Mouse (Mus musculus): ENCODE measurements around the gene Gm21885.

Gm21885 gene

DNA sequence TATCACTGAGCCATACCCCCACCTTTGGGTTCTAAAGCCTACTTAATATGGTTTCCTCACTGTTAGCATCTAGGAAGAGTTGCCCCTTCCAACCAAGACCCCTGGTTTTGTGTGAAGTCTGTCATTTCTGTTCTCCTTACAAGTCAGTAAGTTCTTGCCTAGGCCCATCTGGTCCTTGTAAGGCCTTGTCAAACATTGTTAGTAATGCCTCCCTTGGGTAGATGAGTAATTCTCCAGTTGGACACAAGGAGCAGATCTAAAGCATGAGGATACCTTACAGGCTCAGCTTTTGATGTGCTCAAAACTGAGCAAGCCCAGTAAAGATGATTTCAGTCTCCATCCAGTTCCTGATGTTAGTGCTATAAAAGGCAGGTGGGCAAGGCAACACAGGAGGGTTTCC is 12.9 kb upstream of the Gm21885 start:
- no peak for DNase-seq (ENCODE audit: low spot score in 2 of 2)

DNA sequence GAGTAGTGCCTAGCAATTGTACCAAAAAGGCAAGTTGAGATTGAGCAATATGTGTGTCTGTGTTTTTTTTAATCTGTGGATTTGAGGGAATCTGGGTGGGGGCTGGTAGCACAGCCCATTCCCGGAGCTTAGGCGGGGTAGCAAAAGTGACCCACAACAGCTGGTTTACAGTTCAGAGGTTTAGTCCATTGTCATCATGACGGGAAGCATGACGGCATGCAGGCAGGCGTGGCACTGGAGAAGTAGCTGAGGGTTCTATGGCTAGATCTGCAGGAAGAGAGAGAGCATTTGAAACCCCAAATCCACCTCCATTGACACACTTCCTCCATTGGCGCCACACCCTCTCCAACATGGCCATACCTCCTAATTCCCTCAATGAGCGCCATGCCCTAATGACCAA is 11.8 kb upstream of the Gm21885 start:
- DNase-seq (ENCODE audit: low spot score in 2 of 2) = no peak

DNA sequence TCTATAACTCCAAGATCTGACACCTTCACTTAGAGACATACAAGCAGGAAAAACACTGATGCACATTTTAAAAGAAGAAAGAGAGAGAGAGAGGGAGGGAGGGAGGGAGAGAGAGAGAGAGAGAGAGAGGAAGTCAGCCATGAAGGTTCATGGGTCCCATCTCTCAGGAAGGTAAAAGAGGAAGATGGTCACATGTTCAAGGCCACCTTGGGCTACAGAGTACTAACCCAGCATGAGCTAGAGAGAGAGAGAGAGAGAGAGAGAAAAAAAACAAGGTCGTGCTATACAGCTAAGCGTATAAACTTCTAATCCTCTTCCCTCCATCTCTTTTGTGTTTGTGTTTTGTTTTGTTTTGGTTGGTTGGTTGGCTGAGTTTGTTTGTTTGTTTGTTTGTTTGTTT is 10.7 kb upstream of the Gm21885 start:
- no peak for DNase-seq (ENCODE audit: low spot score in 2 of 2)

DNA sequence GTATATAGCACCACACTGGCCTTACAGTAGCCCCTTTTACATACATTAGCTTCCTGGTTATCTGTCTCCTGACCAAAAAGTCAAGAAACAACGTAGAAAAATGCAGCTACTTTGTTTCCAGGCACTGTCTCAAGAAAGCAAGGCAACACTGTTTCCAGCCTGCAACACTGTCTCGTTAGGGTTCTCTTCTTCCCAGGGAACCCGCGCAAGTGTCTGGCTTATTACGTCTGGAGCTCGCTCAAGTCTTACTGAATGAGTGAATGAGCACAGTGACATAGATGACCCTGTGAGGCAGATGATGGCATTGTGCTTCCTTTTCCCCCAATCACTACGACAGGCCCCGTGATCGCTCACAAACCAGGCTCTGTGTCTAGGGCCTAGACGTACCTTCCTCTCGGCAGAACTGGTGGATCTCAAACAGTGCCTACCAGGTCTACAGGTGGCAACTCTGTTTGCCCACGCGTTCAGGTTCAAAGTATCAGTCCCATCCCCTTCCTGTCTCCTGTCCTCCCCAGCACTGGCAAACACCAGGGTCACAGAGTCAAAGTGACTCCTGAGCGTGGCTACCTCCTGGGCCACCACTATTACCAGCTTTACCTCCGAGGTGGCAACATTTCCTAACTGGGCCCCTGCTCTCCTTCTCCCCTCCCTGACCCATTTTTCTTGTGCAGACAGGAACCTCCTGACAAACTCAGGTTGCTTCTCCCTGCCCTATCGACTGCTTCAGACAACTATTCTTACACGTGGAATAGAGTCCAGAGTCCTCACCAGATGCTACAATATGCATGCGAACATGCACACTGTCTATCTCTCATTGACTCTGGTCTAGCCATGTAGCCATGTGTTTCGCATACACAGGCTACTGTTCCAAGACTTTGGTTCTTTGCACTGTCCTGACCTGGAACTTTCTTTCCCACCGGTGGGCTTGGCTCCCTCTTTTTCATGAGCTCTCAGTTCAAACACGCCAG is 8.4 kb upstream of the Gm21885 start:
- no peak for DNase-seq (ENCODE audit: low spot score in 2 of 2)

DNA sequence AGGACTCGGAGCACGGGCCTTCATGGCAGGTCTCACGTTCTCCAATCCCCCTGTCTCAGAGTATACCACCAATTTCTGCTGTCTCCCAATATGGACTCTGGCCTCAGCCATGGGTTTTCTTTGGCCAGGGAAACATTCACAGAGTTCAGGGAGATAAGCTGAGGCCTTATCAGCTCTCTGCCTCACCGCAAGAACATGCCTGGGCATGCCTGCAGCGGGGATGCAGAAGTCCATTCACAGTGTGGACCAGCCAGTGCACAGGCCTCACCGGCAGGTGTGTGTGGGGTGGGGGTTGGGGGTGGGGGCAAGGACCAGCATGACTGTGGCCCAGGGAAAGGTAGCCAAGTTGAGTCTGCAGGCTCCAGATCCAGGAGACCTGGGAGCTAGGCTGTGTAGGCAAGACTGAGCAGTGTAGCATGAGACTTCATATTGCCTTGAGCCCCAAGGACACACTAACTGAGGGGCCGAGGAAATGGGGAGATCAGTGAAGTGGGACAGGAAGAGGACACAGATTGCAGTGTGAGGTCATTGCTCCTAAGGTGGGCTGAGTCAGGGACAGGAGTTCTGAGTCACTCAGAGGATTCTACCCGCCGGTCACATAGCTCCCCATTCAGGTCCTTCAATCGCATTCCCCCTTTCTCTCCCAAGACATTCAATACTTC is 7.3 kb upstream of the Gm21885 start:
- no peak for DNase-seq (ENCODE audit: low spot score in 2 of 2)

DNA sequence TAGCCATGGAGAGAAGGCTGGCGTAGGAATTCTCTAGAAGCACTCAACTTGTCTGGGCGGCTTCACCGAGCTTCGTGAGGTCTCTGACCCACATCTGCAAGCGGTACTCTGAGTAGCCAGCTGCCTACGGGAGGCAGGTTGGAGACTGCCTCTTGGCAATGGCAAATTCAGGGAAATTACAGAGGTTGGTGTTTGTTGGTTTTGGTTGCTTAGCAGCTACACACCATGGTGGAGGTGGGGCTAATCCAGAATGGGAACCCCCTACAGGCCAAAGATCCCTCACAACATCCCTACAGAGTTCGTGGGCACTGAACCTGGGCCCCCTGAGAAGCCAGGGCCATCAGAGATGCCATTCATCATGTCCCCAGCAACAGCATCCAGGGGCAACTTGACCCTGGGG is 6.4 kb upstream of the Gm21885 start:
- no peak for DNase-seq (ENCODE audit: low spot score in 2 of 2)

DNA sequence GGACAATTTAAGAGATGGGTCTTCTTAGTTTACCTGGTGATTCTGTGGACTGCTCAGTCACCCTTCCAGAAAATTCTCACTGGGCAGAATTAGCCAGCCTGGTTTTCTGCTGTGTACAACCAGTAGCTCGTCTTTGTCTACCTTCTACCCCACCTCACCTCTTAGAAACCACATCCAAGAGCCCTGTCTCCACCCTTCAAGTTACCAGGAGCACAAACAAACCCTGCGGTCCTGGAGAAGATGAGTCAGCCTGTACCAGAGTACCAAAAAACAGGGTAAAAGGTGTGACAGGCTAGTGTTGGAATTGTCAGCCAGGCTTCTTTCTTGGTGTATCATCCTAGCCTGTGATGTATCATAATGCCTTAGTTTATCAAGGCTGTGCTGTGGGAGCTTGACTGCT is 6.0 kb upstream of the Gm21885 start:
- DNase-seq (ENCODE audit: low spot score in 2 of 2) = no peak

DNA sequence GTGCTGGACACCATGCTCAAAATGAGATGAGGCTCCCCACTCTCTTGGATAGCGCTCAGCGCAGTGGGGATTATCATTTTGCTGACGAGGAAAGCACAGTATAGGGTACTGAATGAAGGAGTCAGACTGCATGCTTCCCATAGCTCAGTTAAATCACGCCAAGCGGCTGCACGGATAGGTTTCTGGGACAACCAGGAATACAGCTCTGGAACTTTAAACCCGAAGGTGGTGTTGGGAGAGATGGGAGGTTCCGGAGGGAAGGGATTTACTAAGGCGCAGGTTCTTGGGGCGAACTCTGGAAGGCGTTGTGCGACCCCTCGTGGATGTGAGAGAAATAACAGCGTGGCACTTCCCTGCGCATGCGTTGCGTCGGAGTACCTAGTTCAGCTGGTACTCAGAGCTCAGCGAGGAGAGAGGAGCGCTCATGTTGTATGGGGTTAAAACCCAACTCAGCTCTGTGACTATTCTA is 4.8 kb upstream of the Gm21885 start:
- DNase-seq (ENCODE audit: low spot score in 2 of 2) = peak; percentile 81 to 94

DNA sequence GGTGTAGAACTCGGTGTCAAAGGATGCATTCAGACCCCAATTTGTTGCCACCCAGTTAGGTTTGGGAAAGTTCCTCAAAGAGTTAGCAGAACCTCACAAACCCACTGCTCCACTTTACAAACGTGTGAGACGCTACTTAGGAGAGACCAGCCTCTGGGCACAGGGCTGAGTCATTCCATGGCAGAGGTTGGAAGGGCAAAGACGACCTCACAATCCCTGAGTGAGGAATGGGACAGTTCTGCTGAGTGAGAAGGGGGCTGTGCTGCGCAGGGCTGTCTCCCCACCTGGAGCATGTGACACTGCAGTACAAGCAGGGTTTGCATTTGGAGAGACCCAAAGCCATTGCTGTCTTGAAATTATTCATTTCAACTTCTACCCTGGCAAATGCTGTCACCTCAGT is 618 bp downstream of the Gm21885 start:
- DNase-seq (ENCODE audit: low spot score in 2 of 2) = no peak

DNA sequence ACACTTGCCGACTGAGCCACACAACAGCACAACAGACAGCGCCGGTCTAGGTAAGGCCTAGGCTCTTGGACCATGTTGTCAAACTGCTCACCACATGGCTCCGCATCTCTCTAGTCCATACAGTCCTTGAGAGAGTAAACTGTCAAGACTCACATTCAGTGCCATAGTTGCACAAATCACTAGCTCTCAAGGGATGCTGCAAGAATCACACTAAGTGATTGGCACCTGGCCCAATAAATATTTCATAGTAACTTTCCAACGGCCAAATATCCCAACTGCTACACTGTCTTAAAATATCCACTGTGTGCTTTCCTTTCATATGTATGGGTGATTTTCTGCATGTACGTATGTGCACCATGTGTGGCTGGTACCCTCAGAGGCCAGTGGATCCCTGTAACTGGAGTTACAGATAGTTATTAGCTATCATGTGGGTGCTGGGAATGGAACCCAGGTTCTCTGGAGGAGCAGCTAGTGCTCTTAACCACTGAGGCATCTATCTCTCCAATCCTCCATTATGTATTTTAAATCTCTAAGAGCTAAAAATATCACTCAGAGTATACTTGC is 1.9 kb downstream of the Gm21885 start:
- DNase-seq (ENCODE audit: low spot score in 2 of 2) = no peak

DNA sequence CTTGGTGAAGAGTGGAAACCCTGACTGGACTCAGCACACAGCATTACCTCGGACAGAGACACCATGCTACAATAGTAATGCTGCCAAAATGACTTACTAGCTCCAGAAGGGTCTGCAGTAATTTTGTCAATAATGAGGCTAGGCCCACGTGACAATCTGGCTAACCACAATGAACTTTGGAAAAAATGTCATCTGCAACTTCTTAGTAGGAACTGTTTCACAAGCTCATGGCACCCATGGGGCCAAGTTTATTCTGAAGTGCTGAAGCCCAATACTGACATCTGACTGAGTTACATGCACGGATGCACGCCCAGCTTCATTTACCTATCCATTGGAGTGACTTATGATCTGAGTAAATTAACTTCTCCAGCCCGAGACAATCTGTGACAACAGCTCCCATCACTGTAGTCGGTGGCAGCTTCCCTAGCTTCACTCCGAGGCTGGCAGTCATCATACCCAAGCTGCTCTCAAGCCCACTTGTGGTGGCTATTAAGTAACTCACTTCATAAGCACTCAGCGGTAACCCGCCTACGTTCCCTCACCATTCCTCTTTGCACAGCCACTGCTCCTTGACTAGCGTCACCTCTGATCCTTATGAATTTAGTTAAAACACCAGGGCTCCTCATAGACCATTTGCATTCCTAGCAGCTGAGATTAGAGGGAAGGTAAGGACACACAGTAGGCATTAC is 4.4 kb downstream of the Gm21885 start:
- DNase-seq (ENCODE audit: low spot score in 2 of 2) = no peak

DNA sequence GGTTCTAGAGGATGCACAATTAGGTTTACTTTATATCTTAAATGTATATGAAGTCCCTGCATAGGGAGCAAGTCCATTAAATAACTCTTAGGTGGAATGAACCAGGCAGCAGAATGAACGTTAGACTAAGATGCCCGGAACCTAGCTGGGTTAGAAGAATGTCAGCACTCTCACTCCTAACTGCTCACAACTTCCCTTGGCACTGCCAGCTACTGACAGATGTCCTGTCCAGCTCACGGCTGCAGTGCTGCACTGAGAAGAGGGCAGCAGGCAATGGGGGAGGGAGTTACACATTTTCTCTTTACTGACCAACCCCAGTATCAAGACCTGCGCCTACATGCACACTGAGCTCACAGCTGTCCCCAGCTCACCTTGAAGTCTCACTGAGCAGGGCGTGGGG is 5.4 kb downstream of the Gm21885 start:
- no peak for DNase-seq (ENCODE audit: low spot score in 2 of 2)

DNA sequence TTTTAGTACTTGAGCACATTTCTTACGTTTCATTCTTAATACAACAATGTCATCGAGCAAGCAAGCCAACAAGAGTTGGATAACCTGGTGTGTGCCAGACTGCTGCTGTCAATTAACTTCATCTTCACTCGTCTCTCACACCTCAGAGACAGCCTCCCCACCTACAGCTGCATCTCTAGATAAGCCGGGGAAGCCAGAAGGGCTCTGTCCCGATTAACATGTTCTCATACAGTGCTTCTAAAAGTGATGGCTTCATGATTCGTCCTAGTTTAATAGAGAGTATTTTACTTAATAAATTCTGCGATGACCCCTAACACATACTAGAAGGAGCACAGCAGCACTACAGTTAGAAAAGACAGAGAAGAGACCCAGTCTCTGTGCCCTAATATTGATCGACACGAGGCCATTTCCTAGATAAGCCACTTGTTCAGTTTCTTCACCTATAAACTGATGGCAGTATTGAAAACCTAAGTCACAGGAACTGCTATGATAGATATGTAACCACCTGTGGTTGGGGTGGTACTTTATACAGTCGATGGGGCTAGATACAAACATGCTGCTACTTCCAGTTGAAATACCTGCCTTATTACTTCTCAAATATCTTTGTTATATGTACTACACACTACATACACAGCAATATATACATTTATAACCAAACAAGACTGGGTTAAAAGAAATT is 8.5 kb downstream of the Gm21885 start:
- DNase-seq (ENCODE audit: low spot score in 2 of 2) = no peak

DNA sequence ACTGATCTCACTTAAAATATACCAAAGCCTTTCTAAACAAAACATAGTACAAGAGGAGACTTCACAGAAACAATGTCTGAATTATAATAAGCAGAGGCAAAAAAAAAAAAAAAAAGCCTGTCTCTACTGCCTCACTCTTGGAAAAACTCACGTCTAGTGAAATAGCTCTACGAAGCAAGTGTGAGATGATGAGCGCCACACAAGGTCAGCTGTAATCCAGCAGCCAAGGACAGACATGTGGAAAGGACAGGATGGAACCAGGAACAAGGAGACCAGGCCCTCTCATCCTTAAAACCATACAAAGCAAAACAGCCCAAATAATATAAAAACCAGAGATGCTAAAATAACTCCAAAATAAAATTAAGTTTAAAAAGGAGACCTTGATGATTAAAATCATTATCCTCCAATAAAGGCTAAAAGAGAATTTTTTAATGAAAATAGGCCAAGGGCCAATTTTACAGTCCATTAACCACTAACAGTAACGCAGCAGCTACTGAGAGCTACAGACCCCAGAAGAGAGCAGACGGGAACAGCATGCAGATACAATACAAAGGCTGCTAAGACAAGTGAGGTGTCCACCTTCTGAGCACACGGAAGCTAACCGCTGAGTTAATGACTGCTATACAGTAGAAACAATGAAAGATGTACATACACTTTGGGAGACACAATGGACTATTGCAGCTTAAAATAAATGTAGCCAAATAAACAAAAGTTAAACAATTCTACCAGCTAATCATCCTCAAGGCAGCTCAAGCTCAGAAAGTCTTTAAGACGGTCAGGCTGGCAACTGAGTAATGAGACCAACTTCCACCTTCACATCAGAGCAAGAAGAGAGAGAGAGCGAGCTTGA is 13.5 kb downstream of the Gm21885 start:
- DNase-seq (ENCODE audit: low spot score in 2 of 2) = no peak

DNA sequence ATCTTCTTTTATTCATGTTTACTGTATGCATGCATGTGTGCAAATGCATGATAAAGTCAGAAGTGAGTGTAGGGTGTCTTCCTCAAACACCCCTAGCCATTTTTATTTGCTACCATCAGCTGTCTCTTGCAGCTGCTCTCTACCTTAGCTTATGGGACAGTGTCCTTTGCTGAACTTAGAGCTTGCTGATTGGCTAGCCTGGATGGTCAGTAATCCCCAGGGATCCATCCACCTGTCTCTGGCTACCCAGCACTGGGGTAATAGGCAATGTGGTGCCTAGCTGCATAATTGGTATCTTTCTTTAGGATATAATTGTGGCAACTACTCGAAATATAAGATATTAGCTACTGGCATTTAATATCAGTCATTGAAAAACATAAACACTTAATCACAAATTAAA is 31.1 kb downstream of the Gm21885 start:
- no peak for DNase-seq (ENCODE audit: low spot score in 2 of 2)

DNA sequence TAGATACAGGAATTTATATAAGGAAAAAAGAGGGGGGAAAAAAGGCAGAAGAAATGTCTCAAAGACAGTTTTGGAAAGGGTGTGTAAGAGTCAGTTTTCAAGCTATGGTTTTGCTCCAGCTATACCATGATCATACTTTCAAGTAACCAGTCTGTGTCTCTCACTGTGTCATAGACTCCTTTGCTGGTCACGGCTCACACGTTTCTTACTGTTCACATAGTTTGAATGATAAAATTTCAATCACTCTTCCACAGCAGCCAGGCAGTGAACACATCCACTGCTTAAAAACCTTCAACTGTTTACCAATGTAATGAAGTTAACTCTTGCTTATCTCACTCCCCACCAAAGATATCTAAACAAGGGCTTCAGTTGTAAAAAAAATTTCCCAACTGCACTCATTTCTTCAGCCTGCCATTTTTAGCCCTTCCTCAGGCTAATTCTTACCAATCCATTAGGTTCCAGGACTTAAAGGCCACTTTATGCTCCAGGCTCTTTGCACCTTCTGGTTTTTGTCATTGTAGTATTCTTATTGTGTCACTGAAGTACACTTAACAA is 32.5 kb downstream of the Gm21885 start:
- no peak for DNase-seq (ENCODE audit: low spot score in 2 of 2)

DNA sequence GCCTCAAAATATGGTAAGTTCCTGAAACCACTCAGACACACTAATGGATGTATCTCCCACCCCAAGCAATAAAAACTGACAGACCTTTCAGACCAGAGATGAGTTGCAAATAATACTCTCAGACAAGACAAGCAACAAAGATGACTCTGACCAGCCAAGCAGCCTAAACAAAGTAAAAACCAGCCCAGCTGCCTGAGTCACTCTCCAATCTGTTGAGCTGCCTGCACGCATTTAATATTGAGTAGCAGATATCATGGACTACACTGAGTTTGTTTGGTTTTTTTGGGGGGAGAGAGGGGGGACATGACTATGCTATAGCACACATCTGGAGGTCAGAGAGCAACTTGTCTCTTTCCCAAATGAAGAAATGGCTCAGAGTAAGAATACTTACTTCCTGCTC is 33.6 kb downstream of the Gm21885 start:
- no peak for DNase-seq (ENCODE audit: low spot score in 2 of 2)

DNA sequence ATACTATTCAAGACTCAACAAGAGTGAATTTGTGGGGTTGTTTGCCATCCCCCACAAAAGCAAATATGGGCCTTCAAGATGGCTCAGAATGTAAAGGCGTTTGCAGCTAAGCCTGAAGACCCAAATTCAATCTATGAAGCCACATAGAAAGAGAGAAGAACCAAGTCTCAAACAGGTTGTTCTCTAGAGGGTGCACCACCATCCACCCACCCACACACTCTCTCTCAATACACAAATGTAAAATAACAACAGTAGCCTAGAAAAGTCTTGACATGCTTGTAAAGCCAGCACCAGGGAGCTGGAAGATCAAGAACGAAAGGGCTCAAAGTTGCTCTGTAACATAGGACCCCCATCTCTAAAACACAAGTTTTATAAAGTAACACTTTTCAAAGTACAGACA is 34.9 kb downstream of the Gm21885 start:
- no peak for DNase-seq (ENCODE audit: low spot score in 2 of 2)

DNA sequence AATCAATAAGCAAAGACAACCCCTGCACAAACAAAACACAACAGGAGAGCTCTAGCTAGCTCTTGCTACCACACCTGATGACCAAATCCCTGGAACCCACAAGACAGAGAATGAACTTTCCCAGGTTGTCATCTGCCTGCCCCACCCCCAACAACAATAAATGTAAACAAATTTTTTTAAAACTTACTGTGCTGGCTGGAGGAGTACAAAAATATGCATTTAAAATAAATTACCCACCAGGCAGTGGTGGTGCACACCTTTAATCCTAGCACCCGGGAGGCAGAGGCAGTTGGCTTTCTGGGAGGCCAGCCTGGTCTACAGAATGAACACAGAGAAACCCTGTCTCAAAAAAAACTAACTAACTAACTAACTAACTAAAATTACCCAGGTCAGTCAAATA is 35.3 kb downstream of the Gm21885 start:
- no peak for DNase-seq (ENCODE audit: low spot score in 2 of 2)

DNA sequence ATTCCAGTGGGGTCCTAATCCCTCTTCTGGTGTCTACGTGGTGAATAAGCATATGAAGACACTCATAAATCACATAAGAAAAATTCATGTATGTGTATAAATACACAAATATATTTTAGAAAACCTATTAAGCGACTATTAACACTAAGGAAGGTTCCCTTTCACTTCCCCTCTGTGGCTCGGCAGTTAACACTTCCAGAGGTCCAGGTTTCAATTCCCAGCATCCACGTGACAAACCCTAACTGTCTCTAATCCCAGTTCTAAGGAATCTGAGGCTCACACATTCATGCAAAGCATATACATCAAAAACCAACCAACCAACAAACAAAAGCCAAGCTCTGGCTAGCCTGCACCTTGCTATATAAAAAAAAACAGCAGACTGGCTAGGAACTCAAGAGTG is 35.8 kb downstream of the Gm21885 start:
- no peak for DNase-seq (ENCODE audit: low spot score in 2 of 2)
